13 mouse cellular contexts compared by ENCODE assay signal in genomic region chr15:95883559-95883958, GRCm38 (mm10).
DNase-seq lines count a peak whose midpoint lies in the region; ATAC-seq lines count a peak whose summit lies in the region.
"Had no signal": no experiment of that assay in that cellular context is flagged by ENCODE, and none has a peak within 500 bp of the region (broad histone marks: within the 10 kb centered on the region; RNA-seq: fewer than 3 reads in every experiment).

No protein-coding gene starts in this region.

- WGBS in kidney, embryonic 15.5 days, result 61% methylated on average over 6 of the region's 6 CpGs
- 10% methylated on average over 6 of the region's 6 CpGs for WGBS in liver, embryonic 12.5 days (ENCODE audit: insufficient replicate concordance)

- H3K27me3 ChIP-seq in kidney, embryonic 15.5 days, result no peaks in the 10 kb centered on the region
- H3K27me3 ChIP-seq in liver, embryonic 12.5 days (replicated peaks), result no peaks in the 10 kb centered on the region
- H3K27me3 ChIP-seq: forebrain, embryonic 13.5 days had no signal

- no peak overlapping the region for H3K4me2 ChIP-seq in kidney, embryonic 15.5 days
- H3K4me2 ChIP-seq in liver, embryonic 12.5 days, result peak overlapping the region; percentile 68
- H3K4me2 ChIP-seq: forebrain, embryonic 13.5 days had no signal

- H3K4me3 ChIP-seq in kidney, embryonic 15.5 days (replicated peaks), result no peak overlapping the region
- H3K4me3 ChIP-seq in liver, embryonic 12.5 days, result peak overlapping the region; percentile 34
- H3K4me3 ChIP-seq: embryonic facial prominence, embryonic 10.5 days; forebrain, embryonic 13.5 days; heart, adult 2 months had no signal

- DNase-seq in kidney, adult 9 months, result no peak
- peak; percentile 87 for DNase-seq in c-Kit-positive CD71-positive TER-119-positive erythroid progenitor cells, embryonic 14.5 days (ENCODE audit: low spot score)
- peak; percentile 58 to 71 for DNase-seq in spleen, postnatal 4 days (ENCODE audit: low spot score in 2 of 2)
- DNase-seq in left cerebral cortex, adult 8-10 months (ENCODE audit: low spot score in 2 of 2), result no peak
- DNase-seq in thymus, postnatal 25 days, result no peak
- DNase-seq: cerebellum, adult 11-12 months; heart, adult 2 months; lung, postnatal 4 days had no signal

- H3K4me1 ChIP-seq in kidney, embryonic 15.5 days, result peaks cover 47% of the 10 kb centered on the region
- H3K4me1 ChIP-seq in liver, embryonic 12.5 days, result peaks cover 85% of the 10 kb centered on the region

- H3K9ac ChIP-seq in kidney, embryonic 15.5 days, result no peak overlapping the region
- peak overlapping the region; percentile 69 for H3K9ac ChIP-seq in liver, embryonic 12.5 days
- H3K9ac ChIP-seq: forebrain, embryonic 13.5 days had no signal

- H3K36me3 ChIP-seq in kidney, embryonic 15.5 days, result peaks cover 3% of the 10 kb centered on the region; the same call in 1 of the 2 replicates
- H3K36me3 ChIP-seq in liver, embryonic 12.5 days, result no peaks in the 10 kb centered on the region
- H3K36me3 ChIP-seq: embryonic facial prominence, embryonic 10.5 days had no signal

- ATAC-seq in kidney, embryonic 15.5 days (replicated peaks; ENCODE audit: low FRiP score), result peak; percentile 78
- peak; percentile 97 for ATAC-seq in liver, embryonic 12.5 days
- ATAC-seq: forebrain, embryonic 13.5 days; hindbrain, embryonic 16.5 days had no signal

- H3K27ac ChIP-seq in kidney, embryonic 15.5 days, result no peak overlapping the region
- peak overlapping the region; percentile 98 for H3K27ac ChIP-seq in liver, embryonic 12.5 days
- H3K27ac ChIP-seq: embryonic facial prominence, embryonic 10.5 days; forebrain, embryonic 13.5 days; heart, adult 2 months had no signal

- H3K9me3 ChIP-seq in kidney, embryonic 15.5 days (replicated peaks), result no peaks in the 10 kb centered on the region
- H3K9me3 ChIP-seq in liver, embryonic 12.5 days (replicated peaks), result no peaks in the 10 kb centered on the region
- H3K9me3 ChIP-seq: embryonic facial prominence, embryonic 10.5 days; forebrain, embryonic 13.5 days had no signal

Comparison
In these comparisons a context has a peak if more than half of its experiments do, and no peak if none do; other contexts are left out.
1. DNase-seq: peak in c-Kit-positive CD71-positive TER-119-positive erythroid progenitor cells, embryonic 14.5 days (single experiment) and spleen, postnatal 4 days (2 of 2); none in kidney, adult 9 months (single experiment), left cerebral cortex, adult 8-10 months (0 of 2) and thymus, postnatal 25 days (single experiment).